Mouse (Mus musculus): Measurements from ENCODE around the gene Anapc7.

Anapc7 gene

GRCm38 (mm10) chr5:122421271-122422068 lies at the start of gene Anapc7:
TSS of gene Anapc7 (plus strand) at chr5:122421693.
- no peak for DNase-seq

- DNase-seq: peak; percentile 99
These were observed 49.2 kb upstream of the Anapc7 start, which contains the start of gene Fam216a for GRCm38 (mm10) chr5:122372192-122372769. TSS of gene Fam216a (minus strand) at chr5:122372364.

GRCm38 (mm10) chr5:122372878-122373277 lies 48.6 kb upstream of the Anapc7 start:
- DNase-seq: no peak

- no peak for DNase-seq
These were observed 44.2 kb upstream of the Anapc7 start for GRCm38 (mm10) chr5:122377101-122377833.

GRCm38 (mm10) chr5:122378171-122378570 lies 43.3 kb upstream of the Anapc7 start:
- DNase-seq: no peak

GRCm38 (mm10) chr5:122379374-122380155 lies 41.9 kb upstream of the Anapc7 start:
- DNase-seq: peak; percentile 83

- DNase-seq: no peak
These were observed 31.5 kb upstream of the Anapc7 start for GRCm38 (mm10) chr5:122390006-122390405.

GRCm38 (mm10) chr5:122390671-122391070 lies 30.8 kb upstream of the Anapc7 start:
- DNase-seq: no peak

GRCm38 (mm10) chr5:122391178-122391785 lies 30.2 kb upstream of the Anapc7 start:
- DNase-seq: no peak

- peak; percentile 96 for DNase-seq
These were observed 29.7 kb upstream of the Anapc7 start, which contains the start of gene Arpc3 for GRCm38 (mm10) chr5:122391786-122392180. TSS of gene Arpc3 (plus strand) at chr5:122391878.

- DNase-seq: peak; percentile 43
These were observed 29.1 kb upstream of the Anapc7 start for GRCm38 (mm10) chr5:122392227-122393004.

GRCm38 (mm10) chr5:122393887-122394286 lies 27.6 kb upstream of the Anapc7 start:
- peak; percentile 90 for DNase-seq

- DNase-seq: peak; percentile 78
These were observed 24.7 kb upstream of the Anapc7 start for GRCm38 (mm10) chr5:122396791-122397190.

GRCm38 (mm10) chr5:122397495-122397894 lies 24.0 kb upstream of the Anapc7 start:
- no peak for DNase-seq

GRCm38 (mm10) chr5:122399871-122400270 lies 21.6 kb upstream of the Anapc7 start:
- DNase-seq: peak; percentile 34

GRCm38 (mm10) chr5:122400628-122401302 lies 20.7 kb upstream of the Anapc7 start:
- DNase-seq: peak; percentile 84

GRCm38 (mm10) chr5:122401303-122401640 lies 20.2 kb upstream of the Anapc7 start:
- peak; percentile 83 for DNase-seq

- peak; percentile 22 for DNase-seq
These were observed 19.3 kb upstream of the Anapc7 start for GRCm38 (mm10) chr5:122402160-122402559.

- DNase-seq: peak; percentile 39
These were observed 18.7 kb upstream of the Anapc7 start for GRCm38 (mm10) chr5:122402772-122403171.

GRCm38 (mm10) chr5:122403362-122403761 lies 18.1 kb upstream of the Anapc7 start:
- no peak for DNase-seq

GRCm38 (mm10) chr5:122405537-122405936 lies 16.0 kb upstream of the Anapc7 start:
- DNase-seq: no peak
